Mouse (Mus musculus) right cerebral cortex, postnatal 36 days (tissue): ENCODE measurements around the gene Fcrl1.
A peak's percentile ranks its signal among the peaks of the same experiment; 100 is the strongest.

ENCODE experiments used
- DNase-seq, 2 experiments: peaks; one replicate each; pipeline ENCODE4 v3.0.0; 2022; ENCODE audit warnings: low spot score in 2 of 2, mixed read lengths in 1 of 2

Gene Fcrl1

DNA sequence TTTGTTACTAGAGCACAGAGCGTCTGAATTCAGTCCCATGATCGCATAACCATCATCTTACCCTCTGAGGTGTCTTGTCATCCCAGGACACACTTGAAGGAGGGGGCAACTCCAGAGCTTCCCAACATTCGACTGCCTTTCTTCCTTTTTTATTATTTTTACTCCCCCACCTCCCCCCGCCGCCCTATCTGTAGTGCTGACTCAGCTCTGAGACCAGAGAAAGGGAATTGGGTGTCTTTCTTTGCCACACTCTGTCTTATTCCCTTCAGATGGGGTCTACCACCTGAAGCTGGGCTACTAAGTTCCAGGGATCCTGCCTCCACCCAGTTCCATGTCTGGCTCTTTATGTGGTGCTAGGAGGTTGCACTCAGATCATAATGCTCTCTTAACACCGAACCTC lies 34.4 kb downstream of the Fcrl1 start:
- DNase-seq: no peak

GRCm38 (mm10) chr3:87411150-87411549 lies 35.0 kb downstream of the Fcrl1 start:
- DNase-seq: no peak

DNA sequence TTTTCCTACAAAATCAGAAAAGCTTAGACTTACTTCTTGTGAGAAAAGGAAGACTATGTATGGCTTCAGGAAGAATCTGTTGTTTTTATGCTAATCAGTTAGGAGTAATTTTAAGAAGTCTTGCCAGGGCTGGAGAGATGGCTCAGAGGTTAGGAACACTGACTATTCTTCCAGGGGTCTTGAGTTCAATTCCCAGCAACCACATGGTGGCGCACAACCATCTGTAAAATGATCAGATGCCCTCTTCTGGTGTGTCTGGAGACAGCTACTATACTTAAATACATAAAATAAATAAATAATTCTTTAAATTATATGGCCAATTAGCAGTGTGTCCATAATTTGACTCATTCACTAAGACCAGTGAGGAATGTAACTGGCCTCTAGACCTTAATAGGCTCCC lies 44.5 kb downstream of the Fcrl1 start:
- no peak for DNase-seq

GRCm38 (mm10) chr3:87422386-87422910 lies 46.3 kb downstream of the Fcrl1 start:
- no peak for DNase-seq

DNA sequence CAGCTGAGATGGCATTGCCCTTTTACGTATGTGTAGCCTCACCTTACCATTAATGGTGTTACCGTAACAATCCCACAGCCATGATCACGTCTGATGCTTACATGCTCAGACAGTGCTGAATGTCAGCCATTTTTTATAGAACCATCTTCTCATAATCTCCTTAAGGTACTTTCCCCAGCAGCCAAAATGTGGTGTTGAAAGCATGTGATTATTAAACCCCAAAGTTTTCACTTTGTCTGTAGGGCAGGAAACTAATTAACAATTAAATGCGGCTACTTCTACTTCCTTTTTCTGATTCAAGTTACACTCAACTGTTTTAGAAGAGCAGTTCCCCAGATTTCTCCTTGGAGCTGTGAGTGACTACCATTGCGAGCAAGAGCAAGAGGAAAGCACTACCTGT lies 59.3 kb downstream of the Fcrl1 start, which contains the start of gene Fcrl5:
Fcrl5 (plus strand) TSS at position 295 of the 400 bp plus-strand sequence.
- no peak for DNase-seq

DNA sequence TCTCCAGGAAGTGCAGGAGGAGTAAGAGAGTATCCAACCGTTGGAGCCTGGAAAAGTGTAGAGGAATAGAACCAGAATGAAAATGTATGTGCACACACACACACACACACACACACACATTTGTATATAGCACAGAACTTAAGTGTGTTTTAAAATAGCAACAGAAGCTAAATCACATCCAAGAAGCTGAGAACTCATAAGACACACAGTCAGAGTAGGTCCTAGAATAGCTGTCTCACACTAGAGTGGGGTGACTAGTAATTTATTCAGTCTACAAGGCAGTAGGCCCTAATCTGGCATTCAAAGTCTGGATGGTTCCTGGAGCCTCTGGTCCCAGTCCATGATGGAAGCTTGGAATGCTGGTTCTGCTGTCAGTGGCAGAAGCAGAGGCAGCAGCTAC lies 64.4 kb downstream of the Fcrl1 start:
- peak in 1 of 2 experiments; percentile 1 for DNase-seq

DNA sequence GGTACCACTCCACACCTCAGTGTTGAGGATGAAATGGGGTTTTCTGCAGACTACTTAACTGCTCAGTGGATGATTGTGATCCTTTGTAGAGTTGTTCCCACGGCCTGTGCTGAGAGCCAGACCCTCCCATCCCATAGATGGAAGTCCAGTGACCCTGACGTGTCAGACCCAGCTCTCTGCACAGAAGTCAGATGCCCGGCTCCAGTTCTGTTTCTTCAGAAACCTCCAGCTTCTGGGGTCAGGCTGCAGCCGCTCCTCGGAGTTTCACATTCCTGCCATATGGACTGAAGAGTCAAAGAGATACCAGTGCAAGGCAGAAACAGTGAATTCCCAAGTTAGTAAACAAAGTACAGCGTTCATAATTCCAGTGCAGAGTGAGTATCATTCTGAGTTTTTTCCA lies 67.8 kb downstream of the Fcrl1 start:
- no peak for DNase-seq
